Mouse (Mus musculus): ENCODE measurements around the gene Scmh1. TPM values are rescaled to one million over a fixed set of nuclear protein-coding genes. Genes with fewer than 3 reads are reported as not detected.

The Scmh1 gene
- total RNA-seq, 2 experiments from 2014 or later = 45.8 to 51.2 TPM

DNA sequence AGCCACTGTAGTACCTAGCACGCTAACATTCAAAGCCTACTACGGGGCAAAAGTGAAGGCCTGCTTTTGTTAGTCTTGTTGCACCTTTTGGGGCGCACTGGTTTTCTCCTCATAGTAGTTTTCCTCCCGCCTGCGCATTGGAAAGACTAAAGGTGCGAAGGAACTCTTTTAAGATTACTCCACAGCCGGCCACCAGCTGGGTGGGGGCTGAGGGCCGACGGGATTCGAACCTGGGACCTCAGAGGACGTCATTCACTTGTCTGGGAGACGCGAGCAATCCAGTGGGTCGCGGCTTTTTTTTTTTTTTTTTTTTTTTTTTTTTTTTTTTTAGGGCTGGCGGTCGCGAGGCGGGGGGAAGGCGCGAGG lies 320 bp upstream of the Scmh1 start:
- DNase-seq (ENCODE audit: low spot score in 2 of 2) = no peak

DNA sequence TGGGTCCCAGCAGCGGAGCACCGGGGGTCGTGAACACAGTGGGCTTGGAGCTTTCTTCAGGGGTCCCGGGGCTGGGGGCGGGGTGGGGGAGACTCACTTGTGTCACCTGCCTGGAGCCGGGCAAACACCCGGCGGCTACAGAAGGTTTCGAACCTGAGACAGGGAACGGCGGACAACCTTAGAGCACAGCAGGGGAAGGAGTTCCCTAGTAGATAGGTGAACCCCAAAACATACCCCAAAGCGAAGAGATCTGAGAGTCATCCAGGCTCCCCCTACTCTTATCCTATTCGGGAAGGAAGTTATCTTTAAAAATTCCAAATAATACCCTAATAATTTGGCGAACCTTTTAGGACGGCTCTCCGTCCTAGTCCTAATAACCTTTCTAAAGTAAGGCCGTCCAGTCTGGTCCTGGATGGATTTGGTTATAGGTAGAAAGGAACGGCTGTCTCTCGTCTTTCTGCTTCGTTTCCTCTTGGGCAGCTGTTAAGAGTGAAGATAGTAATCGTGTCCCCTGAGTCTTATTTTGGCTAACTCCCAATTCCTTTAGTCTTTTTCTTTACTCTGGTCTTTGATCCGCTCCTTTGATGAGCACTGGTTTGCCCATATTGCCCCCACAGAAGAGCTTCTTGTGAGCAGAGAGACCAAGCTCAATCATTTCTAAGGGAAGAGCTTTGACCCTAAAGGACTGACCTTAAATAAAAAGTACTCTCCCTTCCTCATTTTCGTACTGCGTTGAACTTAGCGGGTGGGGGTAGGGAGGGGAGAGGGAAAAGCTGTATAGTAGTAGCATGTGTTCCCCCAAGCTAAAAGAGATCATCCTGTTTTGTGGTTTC lies 941 bp downstream of the Scmh1 start:
- no peak for DNase-seq (ENCODE audit: low spot score in 2 of 2)

DNA sequence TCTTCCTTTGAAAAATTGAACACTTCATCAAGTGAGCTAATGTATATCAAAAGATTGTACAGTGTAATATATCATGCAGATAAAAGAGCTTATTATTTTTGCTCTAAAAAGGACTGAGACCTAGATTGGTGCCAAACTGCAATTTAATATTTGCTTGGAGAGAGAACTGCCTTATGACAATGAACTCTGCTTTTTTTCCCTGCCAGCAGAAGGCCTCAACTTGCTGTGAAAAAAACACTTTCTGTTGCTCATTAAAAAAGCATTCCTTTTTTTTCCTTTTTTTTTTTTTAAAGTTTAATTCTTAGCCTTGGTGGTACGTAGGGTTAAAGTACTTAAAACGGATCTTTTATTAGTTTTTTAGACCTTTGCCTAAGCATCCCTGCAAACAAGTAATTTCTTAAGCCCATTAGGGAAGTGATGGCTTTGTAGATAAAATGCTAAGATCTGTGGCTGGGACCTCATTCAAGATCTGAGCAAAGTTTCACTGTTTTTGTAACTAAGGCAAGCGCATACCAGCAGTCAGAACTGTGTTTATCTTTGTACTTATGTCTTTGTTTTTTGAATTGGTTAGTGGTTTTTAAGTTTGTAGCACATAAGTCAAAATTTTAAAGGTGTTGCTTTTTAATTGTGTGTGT lies 1.7 kb downstream of the Scmh1 start:
- no peak for DNase-seq (ENCODE audit: low spot score in 2 of 2)

DNA sequence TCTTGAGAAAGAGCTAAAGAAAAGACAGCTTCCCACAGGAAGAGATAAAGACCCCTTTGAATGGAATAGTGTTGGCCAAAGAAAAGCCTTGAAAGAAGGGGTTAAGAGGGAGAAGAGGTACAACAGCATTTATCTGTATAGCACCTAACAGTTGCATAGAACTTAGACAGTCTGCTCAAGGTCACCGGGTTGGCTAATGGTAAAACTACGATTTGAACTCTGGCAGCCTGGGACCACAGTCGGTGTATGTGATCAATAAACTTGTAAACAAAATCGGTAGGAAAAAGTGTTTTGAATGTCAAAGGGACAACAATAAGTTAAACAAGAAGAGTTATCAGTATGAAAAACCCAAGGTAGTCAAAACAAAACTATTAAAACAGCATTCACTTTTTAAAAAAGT lies 13.0 kb downstream of the Scmh1 start:
- DNase-seq (ENCODE audit: low spot score in 2 of 2) = no peak

DNA sequence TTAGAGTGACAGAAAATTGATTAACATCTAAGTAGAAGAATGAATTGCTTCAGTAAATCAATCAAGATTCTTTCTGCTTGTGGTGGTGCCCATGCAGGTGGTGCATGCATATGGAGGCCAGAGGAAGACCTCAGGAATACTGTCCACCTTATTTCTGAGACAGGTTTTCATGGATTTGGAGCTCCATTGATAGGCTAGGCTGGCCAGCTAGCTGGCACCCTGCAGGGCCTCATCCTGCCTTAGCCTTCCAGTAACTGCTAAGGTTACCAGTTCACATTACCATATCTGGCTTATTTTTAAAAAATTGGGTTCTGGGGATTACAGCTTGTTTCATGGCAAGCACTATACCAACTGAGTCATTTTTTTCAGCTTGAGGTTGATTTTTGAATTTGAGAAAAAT lies 15.1 kb downstream of the Scmh1 start:
- no peak for DNase-seq (ENCODE audit: low spot score in 2 of 2)

DNA sequence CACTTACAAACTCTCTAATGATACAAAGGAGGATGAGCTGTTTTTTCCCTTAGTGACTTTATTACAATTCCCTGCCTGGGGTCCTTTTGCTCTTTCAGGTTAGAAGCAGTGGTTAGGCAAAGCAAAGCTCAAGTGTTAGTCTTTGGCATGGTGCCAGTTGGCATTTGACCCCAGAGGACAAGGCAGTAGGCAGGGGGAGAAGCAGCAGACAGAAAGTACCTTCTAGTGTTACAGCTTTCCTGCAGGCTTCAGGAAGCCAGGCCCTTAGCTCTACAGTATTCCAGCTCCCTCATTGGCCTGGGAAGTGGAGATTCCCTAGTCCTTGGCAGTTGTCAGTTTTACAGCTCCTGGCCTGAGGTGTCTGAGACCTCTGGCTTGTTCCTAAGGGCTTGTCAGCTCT lies 15.6 kb downstream of the Scmh1 start:
- peak in 1 of 2 experiments; percentile 41 for DNase-seq (ENCODE audit: low spot score in 2 of 2)

DNA sequence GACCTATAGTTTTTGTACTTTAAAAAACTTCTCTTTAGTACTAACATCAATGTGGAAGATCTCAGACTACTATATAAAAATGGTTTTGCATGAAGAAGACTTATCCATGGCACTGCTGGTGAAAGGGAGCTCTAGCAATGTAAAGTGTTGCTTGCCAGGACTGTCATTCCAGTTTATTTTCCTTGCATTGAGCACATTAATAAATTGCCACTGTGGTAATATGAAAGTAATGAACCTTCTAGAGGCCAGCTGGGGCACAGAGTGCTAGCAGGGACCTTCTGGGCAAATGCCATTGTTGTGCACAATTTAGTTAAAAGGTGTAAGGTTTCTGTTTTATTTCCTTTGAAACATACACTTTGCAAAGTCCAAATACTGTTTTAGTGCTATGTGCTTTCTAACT lies 25.5 kb downstream of the Scmh1 start:
- DNase-seq (ENCODE audit: low spot score in 2 of 2) = no peak

DNA sequence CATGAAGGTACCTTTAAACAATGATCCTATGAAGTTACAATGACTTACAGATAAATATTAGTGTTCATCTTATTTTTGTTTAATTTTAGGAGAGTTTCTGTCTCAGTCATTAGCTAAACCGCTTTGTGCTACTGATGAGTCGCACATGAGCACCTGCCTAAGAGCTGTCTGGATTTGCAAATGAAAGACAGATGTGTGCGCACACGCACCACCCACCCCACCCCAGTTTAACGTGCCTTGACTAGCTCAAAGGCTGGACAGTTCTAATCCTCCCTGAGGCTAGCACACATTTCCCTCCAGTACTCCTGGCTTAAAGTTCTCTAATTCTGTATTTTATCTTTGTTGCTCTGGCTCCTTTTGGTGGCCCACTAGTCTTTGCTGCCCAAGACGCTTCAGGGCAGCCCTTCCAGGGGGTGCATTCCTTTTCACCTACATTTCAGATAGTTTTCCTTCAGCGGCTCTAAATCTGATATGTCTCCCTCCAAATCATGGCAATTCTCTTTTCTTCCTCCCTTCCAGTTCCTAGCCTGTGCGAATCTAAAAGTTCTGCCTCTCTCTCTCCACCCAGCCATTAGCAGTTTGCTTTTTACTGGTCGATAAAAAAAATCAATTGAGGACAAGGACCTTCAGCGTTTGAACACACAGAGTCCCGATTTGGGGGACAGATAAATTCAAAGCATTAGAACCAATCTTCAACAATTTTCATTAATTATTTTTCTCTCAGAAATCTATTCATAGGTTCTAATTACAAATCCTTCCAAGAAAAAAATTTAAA lies 27.7 kb downstream of the Scmh1 start:
- no peak for DNase-seq (ENCODE audit: low spot score in 2 of 2)

DNA sequence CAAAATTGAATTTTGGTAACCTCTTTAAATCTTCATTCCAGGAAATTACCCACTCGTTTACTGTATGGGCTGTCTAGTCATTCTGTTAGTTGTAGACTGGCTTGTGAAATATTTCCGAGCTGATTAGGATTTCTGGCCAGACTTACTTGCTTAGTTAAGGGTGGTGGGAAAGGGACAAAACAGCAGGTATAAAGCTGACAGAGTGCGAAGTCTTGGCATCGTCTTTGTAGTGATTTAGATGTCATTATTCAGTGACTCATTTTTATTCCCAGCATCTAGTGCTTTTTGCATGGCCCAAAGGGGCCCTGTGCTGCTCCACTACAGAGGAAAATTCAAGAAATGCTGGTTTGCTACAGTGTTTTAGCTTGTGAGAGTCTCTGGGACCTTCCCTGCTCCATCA lies 56.7 kb downstream of the Scmh1 start:
- DNase-seq (ENCODE audit: low spot score in 2 of 2) = no peak

DNA sequence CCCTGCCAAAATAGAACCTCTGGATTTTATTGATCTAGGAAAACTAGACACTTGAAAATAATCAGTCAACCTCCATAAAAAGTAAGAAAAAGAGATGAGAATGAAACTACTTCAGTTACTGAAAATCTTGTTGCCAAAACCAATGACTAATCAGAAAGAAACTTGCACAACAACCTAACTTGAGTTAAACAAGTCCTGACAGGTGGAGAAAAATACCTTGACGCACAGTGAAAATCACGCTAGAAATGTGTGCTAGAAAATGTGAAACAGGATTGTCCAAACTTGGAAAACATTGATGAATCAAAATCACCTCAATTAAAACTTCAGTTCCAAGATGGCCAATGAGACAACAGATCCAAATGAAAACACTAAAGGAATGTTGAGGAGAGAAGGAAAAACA lies 67.9 kb downstream of the Scmh1 start:
- no peak for DNase-seq (ENCODE audit: low spot score in 2 of 2)

DNA sequence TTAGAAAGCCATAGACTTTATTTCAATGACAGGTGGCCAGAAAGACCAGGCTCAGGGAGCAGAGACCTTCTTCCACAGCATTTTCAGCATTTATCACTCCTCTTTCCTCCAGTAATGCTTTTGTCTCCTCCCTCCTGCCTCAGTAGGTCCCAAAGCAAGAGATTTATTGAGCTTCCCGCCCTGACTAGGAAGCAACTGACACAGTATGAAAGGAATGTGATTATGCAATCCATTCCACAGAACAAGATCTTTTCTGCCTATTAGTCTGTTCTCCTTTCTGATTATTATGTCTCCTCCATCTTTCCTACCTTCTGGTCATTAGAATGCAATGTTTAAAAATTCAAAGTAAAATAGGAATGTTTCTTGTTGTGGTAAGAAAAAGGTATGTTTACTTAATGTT lies 82.6 kb downstream of the Scmh1 start:
- no peak for DNase-seq (ENCODE audit: low spot score in 2 of 2)

DNA sequence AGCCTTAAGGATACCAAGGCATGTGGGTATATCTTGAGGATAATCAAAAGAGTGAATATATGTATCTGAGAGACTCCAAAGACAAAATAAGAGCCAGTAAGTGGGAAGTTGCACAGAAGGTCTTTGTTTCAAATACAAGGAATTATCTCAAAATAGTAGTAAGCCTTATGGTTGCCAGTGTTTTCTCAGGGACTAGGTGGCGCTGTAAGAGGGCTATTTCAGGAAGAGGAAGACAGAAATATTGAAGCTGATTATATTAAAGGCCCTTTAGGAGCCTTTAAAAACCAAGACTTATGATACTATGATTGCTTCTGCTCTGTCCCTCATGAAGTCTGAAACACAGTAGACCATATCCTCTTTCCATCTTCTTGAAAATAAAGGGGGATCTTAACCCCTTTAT lies 101.9 kb downstream of the Scmh1 start:
- no peak for DNase-seq (ENCODE audit: low spot score in 2 of 2)

DNA sequence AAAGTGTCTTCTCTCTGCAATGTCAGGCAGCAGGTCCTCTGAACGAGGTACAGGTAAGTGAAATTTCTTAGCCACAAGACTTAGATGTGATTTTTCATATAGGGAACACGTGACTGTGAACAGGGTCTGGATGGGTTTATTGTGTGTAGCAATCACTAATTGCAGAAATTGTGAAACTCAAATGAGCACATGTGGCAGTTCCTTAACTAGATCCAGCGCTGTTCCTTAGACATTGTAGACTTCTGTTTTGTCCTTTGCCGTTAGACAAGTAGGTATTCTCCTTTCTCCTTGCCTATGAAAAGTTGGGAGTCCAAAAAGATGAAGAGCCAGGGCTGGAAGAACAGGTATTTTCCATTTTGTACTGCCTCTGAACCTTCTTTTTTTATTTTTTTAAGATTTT lies 106.1 kb downstream of the Scmh1 start:
- DNase-seq (ENCODE audit: low spot score in 2 of 2) = no peak

DNA sequence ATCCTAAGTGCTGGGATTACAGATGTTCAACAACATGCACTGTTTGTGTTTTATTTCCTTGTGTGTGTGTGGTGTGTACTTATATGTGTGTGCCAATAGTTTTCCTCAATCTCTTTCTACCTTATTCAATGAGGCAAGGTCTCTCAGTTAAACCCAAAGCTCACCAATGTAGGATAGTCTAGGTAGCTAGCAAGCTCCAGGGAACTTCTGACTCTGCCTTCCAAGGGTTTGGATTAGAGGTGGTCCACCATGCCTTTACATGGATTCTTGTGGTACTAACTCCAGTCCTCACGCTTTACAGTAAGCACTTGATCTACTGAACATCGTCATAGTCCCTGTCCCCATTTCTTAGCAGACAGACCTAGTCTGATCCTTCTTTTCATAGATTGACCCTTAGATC lies 109.3 kb downstream of the Scmh1 start:
- no peak for DNase-seq (ENCODE audit: low spot score in 2 of 2)

DNA sequence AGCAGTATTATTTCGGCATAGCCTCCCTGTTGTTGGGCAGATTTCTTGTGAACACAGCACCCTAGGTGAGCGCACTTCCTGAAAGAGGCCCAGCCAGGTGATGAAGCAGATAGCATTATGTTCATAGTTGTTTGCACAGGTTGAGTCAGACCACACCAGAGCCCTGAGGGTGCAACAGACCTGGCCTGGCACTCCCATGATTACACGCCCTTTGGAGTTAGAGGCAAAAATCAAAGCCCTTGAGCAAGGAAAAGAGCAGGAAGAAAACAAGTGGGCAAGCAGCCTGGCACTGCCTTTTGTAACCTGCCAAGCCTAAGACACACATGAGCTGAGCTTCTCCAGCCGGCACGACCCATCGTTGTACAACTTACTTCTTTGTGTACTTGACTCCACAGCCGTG lies 111.4 kb downstream of the Scmh1 start:
- DNase-seq (ENCODE audit: low spot score in 2 of 2) = no peak

DNA sequence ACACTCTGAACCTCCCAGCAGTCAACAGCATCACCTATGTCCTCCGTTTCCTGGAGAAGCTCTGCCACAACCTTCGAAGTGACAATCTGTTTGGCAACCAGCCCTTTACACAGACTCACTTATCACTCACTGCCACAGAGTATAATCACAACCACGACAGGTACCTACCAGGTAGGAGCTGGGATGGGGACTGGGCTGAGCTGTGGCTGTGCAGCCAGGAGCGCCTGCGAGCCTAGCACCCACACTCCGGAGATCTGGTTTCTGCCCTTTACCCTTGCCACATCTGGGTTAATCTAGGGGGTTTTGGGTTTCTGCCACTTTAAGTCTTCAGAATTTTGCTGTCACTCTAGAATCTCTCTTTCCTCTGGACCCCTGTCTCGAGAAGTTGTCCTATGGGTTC lies 111.8 kb downstream of the Scmh1 start:
- DNase-seq (ENCODE audit: low spot score in 2 of 2) = no peak

DNA sequence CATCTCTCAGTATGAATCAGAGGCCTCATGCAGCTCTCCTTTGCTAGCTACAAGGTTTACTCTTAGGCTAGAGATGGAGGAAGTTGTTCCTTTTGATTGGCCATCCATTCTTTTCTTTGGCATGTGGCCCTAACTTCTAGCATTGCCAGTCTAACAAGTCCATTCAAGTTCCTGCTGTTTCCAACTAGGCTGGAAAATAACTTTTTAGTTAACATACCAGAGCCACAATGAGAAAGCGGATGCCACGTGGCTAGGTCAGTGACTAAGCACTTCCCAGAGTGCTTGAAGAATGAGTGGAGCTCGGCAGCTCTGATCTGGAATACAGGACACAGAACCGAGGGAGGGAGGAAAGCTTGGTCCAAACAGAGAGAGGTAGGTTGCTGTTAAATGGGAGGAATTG lies 112.3 kb downstream of the Scmh1 start:
- no peak for DNase-seq (ENCODE audit: low spot score in 2 of 2)

DNA sequence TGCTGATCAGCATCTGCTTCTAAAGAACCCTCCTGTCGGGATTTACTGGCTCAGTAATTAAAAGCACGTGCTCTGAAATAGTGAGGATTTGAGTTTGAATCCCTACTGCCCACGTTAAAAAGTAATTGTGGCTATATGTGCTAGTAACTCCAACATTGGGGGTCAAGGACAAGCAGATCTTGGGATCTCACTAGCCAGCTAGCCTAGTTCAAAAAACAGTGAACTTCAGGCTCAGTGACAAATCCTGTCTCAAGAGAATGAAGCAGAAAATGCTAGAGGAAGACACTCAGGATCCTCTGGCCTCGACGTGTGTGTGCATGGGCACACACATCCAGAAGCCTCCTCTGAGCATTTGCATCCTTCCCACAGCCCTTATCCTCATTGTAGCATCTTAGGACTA lies 116.7 kb downstream of the Scmh1 start:
- no peak for DNase-seq (ENCODE audit: low spot score in 2 of 2)

DNA sequence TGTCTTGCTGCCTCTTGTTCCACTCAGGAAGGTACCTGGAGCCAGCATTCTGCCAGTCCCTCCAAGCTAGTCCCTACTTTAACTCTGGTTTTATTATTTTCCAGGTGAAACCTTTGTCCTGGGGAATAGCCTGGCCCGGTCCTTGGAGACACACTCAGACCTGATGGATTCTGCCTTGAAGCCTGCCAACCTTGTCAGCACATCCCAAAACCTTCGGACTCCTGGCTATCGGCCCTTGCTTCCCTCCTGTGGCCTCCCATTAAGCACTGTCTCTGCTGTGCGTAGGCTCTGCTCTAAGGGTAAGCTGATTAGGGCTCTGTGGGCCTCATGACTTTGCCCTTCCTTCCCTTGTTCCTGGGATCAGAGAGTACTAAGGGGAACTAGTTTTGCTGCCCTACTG lies 117.3 kb downstream of the Scmh1 start:
- no peak for DNase-seq (ENCODE audit: low spot score in 2 of 2)

DNA sequence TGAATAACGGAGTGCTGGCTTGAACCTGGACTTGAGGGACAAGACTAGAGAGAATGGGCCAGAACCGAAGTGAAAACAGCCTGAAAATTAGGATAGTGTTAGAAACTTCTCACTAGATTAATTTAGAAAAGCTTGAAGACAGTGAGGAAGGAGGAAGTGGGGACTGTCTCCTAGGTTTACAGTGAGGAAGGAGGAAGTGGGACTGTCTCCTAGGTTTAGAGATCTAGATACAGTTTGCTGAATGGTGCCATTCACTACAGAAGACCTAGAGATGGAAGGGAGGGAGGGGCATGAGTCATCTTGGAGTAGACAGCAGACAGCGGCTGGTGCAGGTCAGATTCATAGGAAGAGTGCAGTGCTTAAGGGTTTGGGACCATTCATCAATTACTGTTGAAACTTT lies 118.0 kb downstream of the Scmh1 start:
- no peak for DNase-seq (ENCODE audit: low spot score in 2 of 2)

DNA sequence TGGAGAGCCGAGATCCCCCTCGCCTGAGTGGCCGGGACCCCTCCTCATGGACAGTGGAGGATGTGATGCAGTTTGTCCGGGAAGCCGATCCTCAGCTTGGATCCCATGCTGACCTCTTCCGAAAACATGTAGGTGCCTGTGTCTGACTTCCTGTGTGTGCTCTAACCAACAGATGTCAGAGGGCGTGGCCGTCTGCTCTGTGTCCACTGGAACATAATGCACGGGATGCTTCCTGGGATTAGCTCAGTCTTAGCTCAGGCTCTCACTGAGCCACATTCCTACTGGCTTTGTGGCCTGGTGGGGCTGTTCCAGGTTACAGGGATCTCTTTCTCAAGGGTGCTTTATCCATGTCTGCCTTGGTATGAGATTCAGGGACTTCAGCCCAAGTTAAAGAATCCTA lies 123.1 kb downstream of the Scmh1 start:
- DNase-seq (ENCODE audit: low spot score in 2 of 2) = no peak

DNA sequence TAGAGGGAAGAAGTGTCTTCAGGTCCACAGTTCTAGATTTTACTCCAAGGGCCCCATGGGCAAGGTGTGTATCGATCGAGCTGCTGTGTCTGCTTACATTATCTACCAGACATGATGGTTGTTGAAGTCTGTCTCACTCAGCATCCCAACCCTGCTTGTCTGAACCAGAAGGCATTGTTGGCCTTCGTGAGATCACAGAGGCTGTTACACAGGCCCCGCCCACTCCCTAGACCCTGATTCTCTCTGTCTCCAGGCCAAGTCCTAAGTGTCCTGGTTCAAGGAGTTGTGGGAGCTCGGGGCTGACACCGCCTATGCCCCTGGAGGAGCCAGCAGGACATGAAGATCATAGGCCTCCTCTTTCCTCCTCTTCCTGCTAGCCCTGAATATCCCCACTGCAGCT lies 126.9 kb downstream of the Scmh1 start, which contains the start of gene Slfnl1:
Gene Slfnl1 (plus strand): TSS at position 246 of the 400 bp plus-strand sequence.
- no peak for DNase-seq (ENCODE audit: low spot score in 2 of 2)

All from gastrocnemius, postnatal 4 days (tissue).